Mouse (Mus musculus): ENCODE data around the gene Itga10.

Gene Itga10

GRCm38 (mm10) chr3:96634015-96634414 is 11.4 kb upstream of the Itga10 start:
- in situ Hi-C loops (cut with MboI; ENCODE audit: unreplicated experiment in 2 of 2): loop anchor here (5.0 to 25.0 kb wide), 2 partner anchors 52 to 347 kb away; partner anchors contain the start of gene Fcgr1 (in 2 of the 2)

- in situ Hi-C loops (cut with MboI; ENCODE audit: unreplicated experiment in 2 of 2): loop anchor here (5.0 to 25.0 kb wide), 2 partner anchors 53 to 348 kb away; partner anchors contain the start of gene Fcgr1 (in 2 of the 2)
Observed at GRCm38 (mm10) chr3:96634928-96635879, 10.2 kb upstream of the Itga10 start, which contains the start of the genes Pex11b and Gm42957. Pex11b (plus strand) TSS chr3:96635376. Gm42957 (plus strand) TSS chr3:96635474.

- in situ Hi-C loops (cut with MboI; ENCODE audit: unreplicated experiment in 2 of 2): loop anchor here (25.0 kb wide), 1 partner anchor 349 kb away; the partner anchor contains the start of gene Fcgr1 (in 2 of the 2)
Observed at GRCm38 (mm10) chr3:96635906-96636305, 9.5 kb upstream of the Itga10 start.

GRCm38 (mm10) chr3:96636448-96636847 is 8.9 kb upstream of the Itga10 start:
- in situ Hi-C loops (cut with MboI; ENCODE audit: unreplicated experiment in 2 of 2): loop anchor here (25.0 kb wide), 1 partner anchor 349 kb away; the partner anchor contains the start of gene Fcgr1 (in 2 of the 2)

- in situ Hi-C loops (cut with MboI; ENCODE audit: unreplicated experiment in 2 of 2): loop anchor here (25.0 kb wide), 1 partner anchor 352 kb away; the partner anchor contains the start of gene Fcgr1 (in 2 of the 2)
Observed at GRCm38 (mm10) chr3:96639219-96639618, 6.2 kb upstream of the Itga10 start.

DNA sequence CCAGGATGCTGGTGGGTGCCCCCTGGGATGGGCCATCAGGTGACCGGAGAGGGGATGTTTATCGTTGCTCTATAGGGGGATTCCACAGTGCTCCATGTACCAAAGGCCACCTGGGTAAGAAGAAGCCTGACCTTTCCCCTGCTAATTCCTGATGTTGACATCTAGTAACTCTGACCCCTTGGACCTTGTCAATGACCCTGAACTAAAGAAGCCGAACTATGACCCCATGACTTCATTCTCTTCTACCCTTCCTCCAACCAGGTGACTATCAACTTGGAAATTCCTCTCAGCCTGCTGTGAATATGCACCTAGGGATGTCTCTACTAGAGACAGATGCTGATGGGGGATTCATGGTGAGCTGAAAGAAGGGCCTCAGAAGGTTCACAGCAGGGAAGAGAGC is 2.0 kb downstream of the Itga10 start:
- in situ Hi-C loops (cut with MboI; ENCODE audit: unreplicated experiment in 2 of 2): loop anchor here (5.0 to 25.0 kb wide), 2 partner anchors 55 to 360 kb away; partner anchors contain the start of gene Fcgr1 (in 2 of the 2)

DNA sequence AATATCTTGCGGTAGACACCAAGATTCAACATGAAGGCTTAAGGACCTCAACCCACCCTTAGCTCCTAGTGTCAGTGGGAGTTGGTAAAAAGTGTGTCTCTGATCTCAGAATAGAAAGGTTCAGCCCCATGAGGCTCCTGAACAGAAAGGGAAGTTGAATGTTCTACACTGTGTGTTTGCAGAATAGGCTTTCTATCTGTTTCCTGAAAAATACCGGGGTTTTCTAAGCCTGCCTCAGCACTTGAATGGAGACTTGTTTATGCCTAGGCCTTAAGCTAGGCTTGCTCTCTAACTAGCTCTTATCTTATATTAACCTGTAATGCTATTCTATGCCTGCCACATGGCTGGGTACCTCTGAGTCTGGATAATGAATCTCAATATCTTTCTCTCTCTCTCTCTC is 15.5 kb downstream of the Itga10 start:
- in situ Hi-C loops (cut with MboI; ENCODE audit: unreplicated experiment in 2 of 2): no loop called here

- in situ Hi-C loops (cut with MboI; ENCODE audit: unreplicated experiment in 2 of 2): no loop called here
Observed at GRCm38 (mm10) chr3:96662731-96663316, 17.4 kb downstream of the Itga10 start.

DNA sequence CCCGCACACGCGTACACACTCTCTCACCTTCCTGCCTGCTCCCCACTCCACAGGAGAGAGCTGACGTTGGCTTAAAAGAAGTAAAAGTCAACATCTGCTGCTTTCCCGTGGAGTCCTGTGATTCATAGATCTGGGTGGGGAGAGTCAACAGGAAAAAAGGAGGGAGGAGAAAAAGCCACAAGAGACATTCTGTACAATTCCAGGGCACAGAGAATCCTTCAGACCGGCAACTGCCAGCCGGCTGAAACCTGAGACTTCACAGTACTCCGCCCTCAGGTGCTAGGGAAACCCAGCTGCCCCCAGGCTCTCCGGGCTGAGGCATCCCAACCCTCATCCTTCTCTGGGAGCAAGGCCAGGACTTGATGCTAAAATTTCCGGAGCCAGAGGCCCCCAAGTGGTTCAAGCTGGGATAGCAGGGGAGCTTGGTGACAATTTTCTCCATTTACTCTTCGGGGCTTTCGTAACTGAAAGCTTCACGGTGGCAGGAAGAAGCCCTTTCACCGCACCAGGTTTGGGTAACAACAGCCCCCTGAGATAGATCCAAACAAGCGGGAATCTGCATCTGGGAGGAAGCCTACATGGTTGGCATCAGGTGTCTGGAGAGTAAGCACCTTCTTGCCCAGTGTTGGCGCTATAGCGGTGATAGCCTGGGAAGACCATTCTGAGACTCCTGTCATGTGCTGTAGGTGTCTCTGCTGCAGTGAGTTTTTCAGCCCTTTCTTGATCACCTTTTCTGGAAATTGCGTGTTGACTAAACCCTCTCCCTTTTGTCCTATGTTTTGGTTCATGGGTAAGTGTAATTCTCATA is 18.3 kb downstream of the Itga10 start:
- in situ Hi-C loops (cut with MboI; ENCODE audit: unreplicated experiment in 2 of 2): no loop called here

GRCm38 (mm10) chr3:96665732-96666363 is 20.5 kb downstream of the Itga10 start:
- in situ Hi-C loops (cut with MboI; ENCODE audit: unreplicated experiment in 2 of 2): loop anchor here in 1 of 2 experiments (5.0 kb wide), 1 partner anchor 36 kb away; no protein-coding TSS in a partner anchor

DNA sequence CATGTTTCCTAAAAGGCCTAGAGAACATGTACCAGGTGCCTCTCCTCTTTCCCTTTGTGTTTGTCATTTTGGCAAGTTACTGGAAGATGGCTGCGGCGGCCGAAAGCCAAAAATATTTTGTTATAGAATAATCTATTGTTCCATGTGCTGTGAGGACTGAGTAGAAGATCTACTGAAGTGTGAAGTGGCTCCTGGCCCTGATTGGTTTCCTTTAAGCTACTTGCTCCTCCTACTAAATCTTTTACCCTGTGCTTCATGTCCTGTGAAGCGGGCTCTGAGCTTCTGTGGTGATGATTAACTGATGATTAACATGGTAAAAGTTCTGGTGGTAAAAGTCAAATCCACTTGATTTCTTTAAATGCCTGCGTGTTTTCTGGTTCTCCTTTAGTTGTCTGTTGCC is 21.5 kb downstream of the Itga10 start:
- in situ Hi-C loops (cut with MboI; ENCODE audit: unreplicated experiment in 2 of 2): loop anchor here in 1 of 2 experiments (5.0 kb wide), 1 partner anchor 35 kb away; no protein-coding TSS in a partner anchor

- in situ Hi-C loops (cut with MboI; ENCODE audit: unreplicated experiment in 2 of 2): loop anchor here in 1 of 2 experiments (5.0 kb wide), 1 partner anchor 35 kb away; no protein-coding TSS in a partner anchor
Observed at GRCm38 (mm10) chr3:96667316-96667715, 21.9 kb downstream of the Itga10 start.

GRCm38 (mm10) chr3:96668424-96669067 is 23.2 kb downstream of the Itga10 start:
- in situ Hi-C loops (cut with MboI; ENCODE audit: unreplicated experiment in 2 of 2): loop anchor here in 1 of 2 experiments (5.0 kb wide), 1 partner anchor 34 kb away; no protein-coding TSS in a partner anchor

DNA sequence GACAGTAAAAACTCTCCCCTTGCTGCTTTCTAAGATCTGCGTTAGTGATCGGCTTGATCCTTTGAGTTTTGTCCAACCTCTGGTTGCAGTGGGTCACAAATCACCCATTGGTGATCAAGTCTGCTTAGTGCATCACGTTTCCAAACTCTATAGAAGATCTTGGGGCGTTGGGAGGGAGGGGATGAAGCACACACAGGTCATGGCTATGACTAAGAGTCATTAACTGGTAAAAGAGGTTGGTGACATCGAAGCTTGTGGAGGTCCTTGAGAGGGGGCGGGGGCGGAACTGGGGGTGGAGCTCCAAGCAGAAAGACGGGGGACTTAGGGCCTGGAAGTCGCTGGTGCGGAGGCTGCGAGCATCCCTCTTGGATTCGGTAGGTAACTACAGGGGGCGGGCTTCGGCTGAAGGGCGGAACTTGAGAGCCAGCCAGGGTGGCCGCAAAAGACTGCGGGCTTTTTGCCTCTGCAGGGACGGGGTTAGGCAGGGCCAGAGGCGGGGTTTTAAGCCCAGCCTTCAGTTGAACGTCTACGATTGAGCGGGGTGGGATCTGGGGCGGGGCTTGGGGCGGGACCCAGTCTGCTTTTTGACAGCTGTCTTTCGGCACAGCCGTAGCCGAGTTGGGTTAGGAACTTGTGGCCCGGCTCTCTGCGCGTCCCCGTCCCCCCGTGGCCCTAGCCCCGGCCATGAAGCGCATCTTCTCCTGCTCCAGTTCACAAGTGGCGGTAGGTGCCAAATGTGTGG is 24.5 kb downstream of the Itga10 start, which contains the start of gene Ankrd35:
Ankrd35 (plus strand) TSS at position 405 of the 742 bp plus-strand sequence.
- in situ Hi-C loops (cut with MboI; ENCODE audit: unreplicated experiment in 2 of 2): loop anchor here in 1 of 2 experiments (5.0 kb wide), 1 partner anchor 32 kb away; no protein-coding TSS in a partner anchor

DNA sequence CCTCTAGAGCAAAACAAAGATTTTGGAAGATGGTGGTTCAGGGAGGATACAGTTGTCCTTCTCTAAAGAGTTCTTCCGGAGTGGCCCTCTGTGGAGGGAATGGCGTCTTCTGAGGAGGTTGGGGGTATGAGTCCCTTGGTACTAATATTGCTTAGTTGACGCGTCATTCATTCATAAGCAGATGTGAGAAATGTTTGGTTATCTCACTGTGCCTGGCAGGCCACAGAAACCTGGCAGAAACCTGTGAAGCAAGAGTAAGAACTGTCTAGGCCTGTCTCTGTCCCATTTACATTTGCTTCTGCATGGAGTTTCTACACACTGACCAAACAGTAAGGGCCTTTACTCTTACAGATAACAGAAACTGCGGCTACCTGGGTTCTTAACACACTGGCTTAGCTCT is 26.1 kb downstream of the Itga10 start:
- in situ Hi-C loops (cut with MboI; ENCODE audit: unreplicated experiment in 2 of 2): no loop called here

DNA sequence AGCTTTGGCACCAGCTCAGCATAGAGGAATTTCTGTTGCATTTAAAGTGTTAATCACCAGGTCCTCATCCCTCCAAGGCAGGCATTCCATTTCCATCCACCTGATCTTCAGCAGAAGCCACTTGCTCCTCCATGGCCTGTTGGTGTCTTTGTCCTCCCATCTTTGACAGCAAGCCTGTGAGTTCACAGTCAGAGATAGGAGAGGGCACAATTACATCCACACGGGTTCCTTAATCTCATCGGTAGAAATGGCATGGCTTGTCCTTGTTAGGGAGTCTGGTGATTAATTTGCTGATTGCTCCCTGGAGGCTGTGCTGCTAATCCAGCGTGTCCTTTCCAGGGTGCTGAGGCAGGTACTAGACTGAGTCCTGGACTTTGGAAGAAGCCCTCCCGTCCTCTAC is 28.1 kb downstream of the Itga10 start:
- in situ Hi-C loops (cut with MboI; ENCODE audit: unreplicated experiment in 2 of 2): no loop called here

- in situ Hi-C loops (cut with MboI; ENCODE audit: unreplicated experiment in 2 of 2): no loop called here
Observed at GRCm38 (mm10) chr3:96674442-96674841, 29.1 kb downstream of the Itga10 start.

DNA sequence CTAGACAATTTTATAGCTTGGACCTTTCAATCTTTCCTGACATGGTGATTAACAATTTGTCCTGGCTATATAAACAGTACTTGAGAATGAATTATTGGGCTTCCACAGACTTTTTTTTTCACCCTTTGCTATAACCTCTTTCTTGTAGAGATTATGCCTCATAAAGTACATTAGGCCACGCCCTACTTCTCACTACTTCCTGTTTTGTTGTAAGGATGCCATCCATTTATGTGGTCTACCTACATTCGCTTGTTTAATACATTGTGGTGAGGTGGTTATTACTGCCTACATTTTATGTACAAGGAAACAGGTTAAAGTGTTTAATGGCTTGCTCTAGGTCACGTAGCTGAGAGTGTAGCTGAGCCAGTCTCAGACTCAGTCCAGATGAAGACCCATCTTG is 29.8 kb downstream of the Itga10 start:
- in situ Hi-C loops (cut with MboI; ENCODE audit: unreplicated experiment in 2 of 2): no loop called here

Measured in v-Abl transformed pro-B cells (cell line).